Mouse (Mus musculus) small intestine, adult 2 months (tissue): ENCODE measurements around the gene Icam4.
A peak's percentile ranks its signal among the peaks of the same experiment; 100 is the strongest.

Source experiments
- CTCF ChIP-seq: fragments of 200-500 bp; IDR thresholded peaks from 2 replicates; pipeline ENCODE4 v1.5.1; 2012; ENCODE audit warnings: low read depth, mild to moderate bottlenecking, control low read depth, inconsistent platforms, low read length, moderate library complexity, mixed read lengths; ENCODE audit not compliant: insufficient replicate concordance, insufficient read length; ENCODE audit errors: extremely low read depth
- POLR2A ChIP-seq: fragments of 200-500 bp; IDR thresholded peaks from 2 replicates; pipeline ENCODE4 v1.6.1; 2012; ENCODE audit warnings: low read depth, mild to moderate bottlenecking, control low read depth, inconsistent platforms, low read length, moderate library complexity

- TF ChIP-seq POLR2A (no peak), CTCF (peak; percentile 74)
Measured at GRCm38 (mm10) chr9:21029291-21030054, at the start of gene Icam4.
